Mouse (Mus musculus) kidney, adult 2 months (tissue): Measurements from ENCODE around the gene Peak1.

Experiments
- CTCF ChIP-seq: fragments of 200-500 bp; conservative IDR thresholded peaks from 2 replicates; pipeline ENCODE4 v1.5.1; 2011; ENCODE audit warnings: low read depth, mild to moderate bottlenecking, control low read depth, low read length, moderate library complexity, mixed read lengths; ENCODE audit not compliant: insufficient read depth, insufficient read length
- POLR2A ChIP-seq: fragments of 200-500 bp; IDR thresholded peaks from one replicate; pipeline ENCODE4 v1.6.1; 2011; ENCODE audit warnings: low read depth, low read length, control low read depth

DNA sequence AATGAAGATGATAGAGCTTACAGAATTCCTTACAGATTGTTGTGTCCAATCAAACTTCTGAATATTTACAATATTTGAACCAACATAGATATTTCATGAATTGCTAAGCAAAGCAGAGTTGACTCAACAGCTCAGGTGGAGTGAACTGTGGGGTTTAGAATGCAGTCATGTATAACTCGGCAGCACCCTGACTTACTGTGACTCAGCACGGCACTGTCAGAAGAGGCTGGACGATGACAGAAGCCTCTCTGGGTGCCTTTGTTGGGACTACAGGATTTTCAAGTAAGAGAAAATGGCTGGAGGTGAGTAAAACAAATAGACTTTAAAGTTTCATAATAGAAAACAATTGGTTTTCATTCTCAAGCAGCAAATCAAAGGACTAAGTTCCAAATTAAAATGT lies 25.0 kb downstream of the Peak1 start:
- TF ChIP-seq POLR2A (no peak), CTCF (no peak)
